Mouse (Mus musculus): ENCODE results near the gene Tef. TPM values are rescaled to one million over a fixed set of nuclear protein-coding genes. Genes with fewer than 3 reads are reported as not detected.

The Tef gene
- polyA plus RNA-seq, 1 experiment from 2014 or later, result 25.7 TPM

GRCm38 (mm10) chr15:81806621-81807404, 4.6 kb downstream of the Tef start:
- Histone ChIP-seq H3K4me2 (replicated peaks; ENCODE audit: low read depth, low read length) (no peak overlapping the region), H3K36me3 (ENCODE audit: insufficient read depth, low read length) (no peaks in the 10 kb centered on the region), H3K9ac (replicated peaks; ENCODE audit: low read length) (no peak overlapping the region), H3K9me3 (ENCODE audit: low read length) (no peaks in the 10 kb centered on the region), H3K4me3 (ENCODE audit: low read length) (no peak overlapping the region), H3K4me1 (ENCODE audit: insufficient read depth, low read length) (peaks cover 55% of the 10 kb centered on the region), H3K27ac (ENCODE audit: low read length) (no peak overlapping the region), H3K27me3 (ENCODE audit: insufficient read depth, low read length) (no peaks in the 10 kb centered on the region)
- WGBS, result 89% methylated on average over 4 of the region's 4 CpGs
- no peak for ATAC-seq (ENCODE audit: low FRiP score, low TSS enrichment)

- H3K4me3 ChIP-seq (ENCODE audit: low read length), result no peak overlapping the region
- H3K36me3 ChIP-seq (ENCODE audit: insufficient read depth, low read length), result no peaks in the 10 kb centered on the region
- H3K4me1 ChIP-seq (ENCODE audit: insufficient read depth, low read length), result peaks cover 52% of the 10 kb centered on the region
- no peaks in the 10 kb centered on the region for H3K9me3 ChIP-seq (ENCODE audit: low read length)
- H3K27me3 ChIP-seq (ENCODE audit: insufficient read depth, low read length), result no peaks in the 10 kb centered on the region
- H3K9ac ChIP-seq (replicated peaks; ENCODE audit: low read length), result no peak overlapping the region
- no peak overlapping the region for H3K4me2 ChIP-seq (replicated peaks; ENCODE audit: low read depth, low read length)
- 71% methylated on average over 2 of the region's 2 CpGs for WGBS
- ATAC-seq (ENCODE audit: low FRiP score, low TSS enrichment), result no peak
- no peak overlapping the region for H3K27ac ChIP-seq (ENCODE audit: low read length)
Observed at GRCm38 (mm10) chr15:81808799-81809198, 6.6 kb downstream of the Tef start.

- H3K9me3 ChIP-seq (ENCODE audit: low read length), result no peaks in the 10 kb centered on the region
- peak overlapping the region; percentile 85 for H3K4me2 ChIP-seq (replicated peaks; ENCODE audit: low read depth, low read length)
- no peaks in the 10 kb centered on the region for H3K36me3 ChIP-seq (ENCODE audit: insufficient read depth, low read length)
- H3K4me1 ChIP-seq (ENCODE audit: insufficient read depth, low read length), result peaks cover 48% of the 10 kb centered on the region
- peak overlapping the region; percentile 98 for H3K27ac ChIP-seq (ENCODE audit: low read length)
- peak overlapping the region; percentile 78 for H3K4me3 ChIP-seq (ENCODE audit: low read length)
- no peak for ATAC-seq (ENCODE audit: low FRiP score, low TSS enrichment)
- 16% methylated on average over 1 of the region's 1 CpGs for WGBS
- no peaks in the 10 kb centered on the region for H3K27me3 ChIP-seq (ENCODE audit: insufficient read depth, low read length)
- H3K9ac ChIP-seq (replicated peaks; ENCODE audit: low read length), result peak overlapping the region; percentile 72
Observed at GRCm38 (mm10) chr15:81809550-81809949, 7.3 kb downstream of the Tef start.

GRCm38 (mm10) chr15:81810150-81810549, 7.9 kb downstream of the Tef start:
- WGBS, result 1% methylated on average over 10 of the region's 10 CpGs

GRCm38 (mm10) chr15:81810671-81811598, 8.7 kb downstream of the Tef start:
- H3K36me3 ChIP-seq (ENCODE audit: insufficient read depth, low read length), result peaks cover 10% of the 10 kb centered on the region; the same call in 1 of the 2 replicates
- peaks cover 35% of the 10 kb centered on the region for H3K4me1 ChIP-seq (ENCODE audit: insufficient read depth, low read length)
- peak overlapping the region; percentile 83 for H3K9ac ChIP-seq (replicated peaks; ENCODE audit: low read length)
- WGBS, result under 1% methylated on average over 86 of the region's 89 CpGs
- no peaks in the 10 kb centered on the region for H3K9me3 ChIP-seq (ENCODE audit: low read length)
- H3K4me2 ChIP-seq (replicated peaks; ENCODE audit: low read depth, low read length), result peak overlapping the region; percentile 85
- ATAC-seq (ENCODE audit: low FRiP score, low TSS enrichment), result peak; percentile 98
- no peaks in the 10 kb centered on the region for H3K27me3 ChIP-seq (ENCODE audit: insufficient read depth, low read length)
- peak overlapping the region; percentile 98 for H3K27ac ChIP-seq (ENCODE audit: low read length)
- peak overlapping the region; percentile 78 for H3K4me3 ChIP-seq (ENCODE audit: low read length)

More at GRCm38 (mm10) chr15:81810150-81810549, 7.9 kb downstream of the Tef start:
- Histone ChIP-seq H3K4me1 (ENCODE audit: insufficient read depth, low read length) (peaks cover 43% of the 10 kb centered on the region), H3K27me3 (ENCODE audit: insufficient read depth, low read length) (no peaks in the 10 kb centered on the region), H3K9ac (replicated peaks; ENCODE audit: low read length) (peak overlapping the region; percentile 72), H3K4me3 (ENCODE audit: low read length) (peak overlapping the region; percentile 78), H3K27ac (ENCODE audit: low read length) (peak overlapping the region; percentile 98), H3K36me3 (ENCODE audit: insufficient read depth, low read length) (peaks cover 4% of the 10 kb centered on the region; the same call in 1 of the 2 replicates), H3K9me3 (ENCODE audit: low read length) (no peaks in the 10 kb centered on the region), H3K4me2 (replicated peaks; ENCODE audit: low read depth, low read length) (peak overlapping the region; percentile 85)
- ATAC-seq (ENCODE audit: low FRiP score, low TSS enrichment), result peak; percentile 44

- Histone ChIP-seq H3K27me3 (ENCODE audit: insufficient read depth, low read length) (no peaks in the 10 kb centered on the region), H3K27ac (ENCODE audit: low read length) (peak overlapping the region; percentile 98), H3K9me3 (ENCODE audit: low read length) (no peaks in the 10 kb centered on the region), H3K4me3 (ENCODE audit: low read length) (peak overlapping the region; percentile 78), H3K4me2 (replicated peaks; ENCODE audit: low read depth, low read length) (peak overlapping the region; percentile 85), H3K36me3 (ENCODE audit: insufficient read depth, low read length) (peaks cover 10% of the 10 kb centered on the region; the same call in 1 of the 2 replicates), H3K4me1 (ENCODE audit: insufficient read depth, low read length) (peaks cover 29% of the 10 kb centered on the region), H3K9ac (replicated peaks; ENCODE audit: low read length) (peak overlapping the region; percentile 83)
- peak; percentile 28 for ATAC-seq (ENCODE audit: low FRiP score, low TSS enrichment)
- whole genome bisulfite sequencing, result under 1% methylated on average over 17 of the region's 26 CpGs
Observed at GRCm38 (mm10) chr15:81811599-81811996, 9.4 kb downstream of the Tef start.

- Histone ChIP-seq H3K4me3 (ENCODE audit: low read length) (peak overlapping the region; percentile 78), H3K27me3 (ENCODE audit: insufficient read depth, low read length) (no peaks in the 10 kb centered on the region), H3K9ac (replicated peaks; ENCODE audit: low read length) (peak overlapping the region; percentile 83), H3K9me3 (ENCODE audit: low read length) (no peaks in the 10 kb centered on the region), H3K4me1 (ENCODE audit: insufficient read depth, low read length) (peaks cover 28% of the 10 kb centered on the region), H3K27ac (ENCODE audit: low read length) (peak overlapping the region; percentile 98; the same call in 1 of the 2 replicates), H3K4me2 (replicated peaks; ENCODE audit: low read depth, low read length) (peak overlapping the region; percentile 85), H3K36me3 (ENCODE audit: insufficient read depth, low read length) (peaks cover 15% of the 10 kb centered on the region; the same call in 1 of the 2 replicates)
- 37% methylated on average over 3 of the region's 3 CpGs for WGBS
- ATAC-seq (ENCODE audit: low FRiP score, low TSS enrichment), result no peak
Observed at GRCm38 (mm10) chr15:81812287-81812686, 10.1 kb downstream of the Tef start.

- 62% methylated on average over 7 of the region's 7 CpGs for WGBS
- H3K9me3 ChIP-seq (ENCODE audit: low read length), result no peaks in the 10 kb centered on the region
- H3K27ac ChIP-seq (ENCODE audit: low read length), result 0 out of 2 replicates have a peak overlapping the region, but pooled peaks have one; percentile 98
- H3K9ac ChIP-seq (replicated peaks; ENCODE audit: low read length), result peak overlapping the region; percentile 83; the same call in 1 of the 2 replicates
- peaks cover 28% of the 10 kb centered on the region for H3K4me1 ChIP-seq (ENCODE audit: insufficient read depth, low read length)
- H3K36me3 ChIP-seq (ENCODE audit: insufficient read depth, low read length), result peaks cover 15% of the 10 kb centered on the region; the same call in 1 of the 2 replicates
- peak overlapping the region; percentile 85 for H3K4me2 ChIP-seq (replicated peaks; ENCODE audit: low read depth, low read length)
- no peaks in the 10 kb centered on the region for H3K27me3 ChIP-seq (ENCODE audit: insufficient read depth, low read length)
- ATAC-seq (ENCODE audit: low FRiP score, low TSS enrichment), result no peak
- H3K4me3 ChIP-seq (ENCODE audit: low read length), result peak overlapping the region; percentile 78; the same call in 1 of the 2 replicates
Observed at GRCm38 (mm10) chr15:81812696-81813631, 10.7 kb downstream of the Tef start.
